ENCODE assay signal across 8 mouse cellular contexts in genomic region chr5:92138093-92138621, GRCm38 (mm10). TPM values are rescaled to one million over a fixed set of nuclear protein-coding genes. Genes with fewer than 3 reads are reported as not detected.
DNase-seq lines count a peak whose midpoint lies in the region; ATAC-seq and TF ChIP-seq lines count a peak whose summit lies in the region.

No protein-coding gene starts in this region.

- intact Hi-C loops in left cerebral cortex, postnatal 25 days (cut with DNase I) = loop anchor here (5.0 kb wide), 1 partner anchor 176 kb away; the partner anchor contains the start of gene Rchy1

- H3K36me3 ChIP-seq in hindbrain, postnatal 0 days (ENCODE audit: insufficient read depth, low read length) = no peaks in the 10 kb centered on the region
- H3K36me3 ChIP-seq in liver, embryonic 12.5 days = peaks cover 3% of the 10 kb centered on the region; the same call in 1 of the 2 replicates
- H3K36me3 ChIP-seq in midbrain, postnatal 0 days (ENCODE audit: insufficient read depth, low read length) = no peaks in the 10 kb centered on the region
- H3K36me3 ChIP-seq in thymus, adult 2 months (ENCODE audit: control insufficient read depth, insufficient read depth, low read length) = no peaks in the 10 kb centered on the region

- ATAC-seq in hindbrain, postnatal 0 days = peak; percentile 72
- peak; percentile 68 for ATAC-seq in liver, embryonic 12.5 days
- ATAC-seq in midbrain, postnatal 0 days (ENCODE audit: low FRiP score) = peak; percentile 79

- peak overlapping the region; percentile 81 for H3K27ac ChIP-seq in hindbrain, postnatal 0 days
- peak overlapping the region; percentile 88 for H3K27ac ChIP-seq in liver, embryonic 12.5 days
- H3K27ac ChIP-seq in midbrain, postnatal 0 days (ENCODE audit: low read depth, low read length) = peak overlapping the region; percentile 83
- H3K27ac ChIP-seq in thymus, adult 2 months (ENCODE audit: control insufficient read depth, insufficient read depth, low read length) = no peak overlapping the region

- H3K27me3 ChIP-seq in hindbrain, postnatal 0 days (ENCODE audit: insufficient read depth, low read length) = no peaks in the 10 kb centered on the region
- no peaks in the 10 kb centered on the region for H3K27me3 ChIP-seq in liver, embryonic 12.5 days (replicated peaks)
- H3K27me3 ChIP-seq in midbrain, postnatal 0 days (ENCODE audit: insufficient read depth, low read length) = no peaks in the 10 kb centered on the region
- no peaks in the 10 kb centered on the region for H3K27me3 ChIP-seq in thymus, adult 2 months (ENCODE audit: control insufficient read depth, insufficient read depth, low read length)

- under 1% methylated on average over 23 of the region's 43 CpGs for WGBS in hindbrain, postnatal 0 days
- WGBS in liver, embryonic 12.5 days (ENCODE audit: insufficient replicate concordance) = under 1% methylated on average over 42 of the region's 43 CpGs
- WGBS in midbrain, postnatal 0 days = under 1% methylated on average over 28 of the region's 43 CpGs
- under 1% methylated on average over 33 of the region's 43 CpGs for WGBS in thymus, adult 2 months

- peaks cover 12% of the 10 kb centered on the region for H3K4me1 ChIP-seq in hindbrain, postnatal 0 days (ENCODE audit: insufficient read depth, low read length)
- peaks cover 60% of the 10 kb centered on the region for H3K4me1 ChIP-seq in liver, embryonic 12.5 days
- peaks cover 18% of the 10 kb centered on the region; the same call in 1 of the 2 replicates for H3K4me1 ChIP-seq in midbrain, postnatal 0 days (ENCODE audit: insufficient read depth, low read length)
- peaks cover 12% of the 10 kb centered on the region for H3K4me1 ChIP-seq in thymus, adult 2 months (replicated peaks; ENCODE audit: control insufficient read depth, insufficient read depth, low read length)

- peak overlapping the region; percentile 83 for H3K9ac ChIP-seq in hindbrain, postnatal 0 days (replicated peaks; ENCODE audit: low read length)
- peak overlapping the region; percentile 92 for H3K9ac ChIP-seq in liver, embryonic 12.5 days
- peak overlapping the region; percentile 90 for H3K9ac ChIP-seq in midbrain, postnatal 0 days (replicated peaks; ENCODE audit: low read length, poor library complexity, severe bottlenecking)

- peak overlapping the region; percentile 73 for H3K4me2 ChIP-seq in hindbrain, postnatal 0 days (ENCODE audit: low read depth, low read length)
- peak overlapping the region; percentile 92 for H3K4me2 ChIP-seq in liver, embryonic 12.5 days
- H3K4me2 ChIP-seq in midbrain, postnatal 0 days (ENCODE audit: low read depth, low read length, poor library complexity, severe bottlenecking) = peak overlapping the region; percentile 69

- H3K4me3 ChIP-seq in hindbrain, postnatal 0 days (ENCODE audit: low read length) = peak overlapping the region; percentile 83
- peak overlapping the region; percentile 95 for H3K4me3 ChIP-seq in liver, embryonic 12.5 days
- peak overlapping the region; percentile 88 for H3K4me3 ChIP-seq in midbrain, postnatal 0 days (ENCODE audit: low read depth, low read length)
- H3K4me3 ChIP-seq in thymus, adult 2 months (ENCODE audit: control insufficient read depth, insufficient read depth, low read length) = peak overlapping the region; percentile 77

- DNase-seq in left cerebral cortex, postnatal 25 days (ENCODE audit: low spot score in 2 of 2) = peak; percentile 22 to 33
- DNase-seq in left cerebral cortex, adult 9 months (ENCODE audit: low spot score in 2 of 2) = no peak
- peak; percentile 55 to 68 for DNase-seq in cerebellum, adult 18-20 months
- peak; percentile 68 for DNase-seq in gastrocnemius, adult 18-20 months (ENCODE audit: low spot score)
- DNase-seq in hindbrain, postnatal 0 days (ENCODE audit: low spot score) = peak; percentile 39
- peak; percentile 18 for DNase-seq in midbrain, postnatal 0 days (ENCODE audit: low spot score)
- peak; percentile 53 for DNase-seq in thymus, adult 2 months

- no peaks in the 10 kb centered on the region for H3K9me3 ChIP-seq in hindbrain, postnatal 0 days (ENCODE audit: low read length)
- H3K9me3 ChIP-seq in liver, embryonic 12.5 days (replicated peaks) = no peaks in the 10 kb centered on the region
- H3K9me3 ChIP-seq in midbrain, postnatal 0 days (ENCODE audit: low read length) = no peaks in the 10 kb centered on the region

- no peak for TF ChIP-seq POLR2A in thymus, adult 2 months (IDR thresholded peaks at IDR 0.05; ENCODE audit: control insufficient read depth, extremely low read depth, insufficient read depth, low read length, poor library complexity)

- TF ChIP-seq CTCF in hindbrain, postnatal 0 days (IDR thresholded peaks at IDR 0.05; ENCODE audit: low read depth) = no peak
- TF ChIP-seq CTCF in midbrain, postnatal 0 days (IDR thresholded peaks at IDR 0.05) = peak; percentile 13
- TF ChIP-seq CTCF in thymus, adult 2 months (IDR thresholded peaks at IDR 0.05; ENCODE audit: borderline replicate concordance, control insufficient read depth, extremely low read depth, insufficient read depth, low read length, poor library complexity) = no peak

RNA-seq across cellular contexts. Expression of gene Uso1, which starts 0.4 kb away (rescaled TPM):
- 10 to 100 TPM; 74.6 to 76.7 TPM for total RNA-seq in left cerebral cortex, postnatal 25 days (2021)
- 10 to 100 TPM; 68.3 to 72.6 TPM for total RNA-seq in gastrocnemius, adult 18-20 months (2021)
- 16.1 and 17.7 TPM in 2 replicates for total RNA-seq in hindbrain, postnatal 0 days (2014; rRNA removed)
- 29.6 and 29.8 TPM in 2 replicates for polyA plus RNA-seq in hindbrain, postnatal 0 days (2015; fragmentation: Nextera tagmentation; extraction: Ambion mirVana)
- 35.6 and 37.1 TPM in 2 replicates for polyA plus RNA-seq in liver, embryonic 12.5 days (2016; fragmentation: Nextera tagmentation; extraction: Ambion mirVana)
- 22.4 and 23.6 TPM in 2 replicates for total RNA-seq in midbrain, postnatal 0 days (2014; rRNA removed)
- polyA plus RNA-seq in midbrain, postnatal 0 days (2015; fragmentation: Nextera tagmentation; extraction: Ambion mirVana) = 25.9 and 27.0 TPM in 2 replicates
- polyA plus RNA-seq in thymus, adult 2 months (2012; rRNA removed) = 25.4 and 32.3 TPM in 2 replicates

RNA-seq across cellular contexts. Expression of gene G3bp2, which starts 54.6 kb away (rescaled TPM):
- total RNA-seq in left cerebral cortex, postnatal 25 days (2021) = 100 to 1,000 TPM; 212 to 225 TPM
- total RNA-seq in gastrocnemius, adult 18-20 months (2021) = 10 to 100 TPM; 58.2 to 61.5 TPM
- total RNA-seq in hindbrain, postnatal 0 days (2014; rRNA removed) = 132 and 143 TPM in 2 replicates
- 265 and 271 TPM in 2 replicates for polyA plus RNA-seq in hindbrain, postnatal 0 days (2015; fragmentation: Nextera tagmentation; extraction: Ambion mirVana)
- 84.0 and 87.0 TPM in 2 replicates for polyA plus RNA-seq in liver, embryonic 12.5 days (2016; fragmentation: Nextera tagmentation; extraction: Ambion mirVana)
- total RNA-seq in midbrain, postnatal 0 days (2014; rRNA removed) = 167 and 221 TPM in 2 replicates
- polyA plus RNA-seq in midbrain, postnatal 0 days (2015; fragmentation: Nextera tagmentation; extraction: Ambion mirVana) = 280 and 303 TPM in 2 replicates
- 26.9 and 28.3 TPM in 2 replicates for polyA plus RNA-seq in thymus, adult 2 months (2012; rRNA removed)

Comparison
In these comparisons a context has a peak if more than half of its experiments do, and no peak if none do; other contexts are left out.
1. DNase-seq: peak in left cerebral cortex, postnatal 25 days (2 of 2), cerebellum, adult 18-20 months (2 of 2), gastrocnemius, adult 18-20 months (single experiment), hindbrain, postnatal 0 days (single experiment), midbrain, postnatal 0 days (single experiment) and thymus, adult 2 months (single experiment); none in left cerebral cortex, adult 9 months (0 of 2).
2. Peak in every context shown above with its lines, with median percentiles within 50 percentile points of each other: ATAC-seq, H3K4me2 ChIP-seq, H3K4me3 ChIP-seq and H3K9ac ChIP-seq.